Mouse (Mus musculus): ENCODE measurements around the gene Lrrn4.

DNA sequence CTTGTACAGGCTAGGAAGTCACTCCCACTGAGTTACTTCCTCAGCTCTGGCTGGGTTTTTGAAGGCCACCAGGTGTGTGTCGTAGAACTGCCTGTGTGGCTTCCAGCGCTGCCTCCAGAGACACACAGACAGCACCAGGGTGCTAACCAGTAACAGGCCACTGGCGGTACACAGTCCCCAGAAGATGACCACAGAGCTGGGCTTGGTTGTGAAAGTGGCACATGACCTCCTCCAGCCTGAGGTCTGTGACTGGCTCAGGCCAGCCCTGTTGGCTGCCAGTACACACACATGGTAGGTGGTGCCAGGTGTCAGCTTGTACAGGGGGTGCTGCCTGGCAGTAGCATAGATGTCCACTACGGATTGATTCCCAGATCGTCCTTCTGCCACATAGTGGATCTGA is 11.0 kb downstream of the Lrrn4 start:
- TF ChIP-seq CTCF (IDR thresholded peaks at IDR 0.05; ENCODE audit: insufficient read depth, low read length) (no peak), POLR2A (IDR thresholded peaks at IDR 0.05; ENCODE audit: borderline replicate concordance, extremely low read depth, low read depth, low read length) (no peak)
